Mouse (Mus musculus) lung, embryonic 14.5 days (tissue): Measurements from ENCODE around the gene Pdlim5. TPM values are rescaled to one million over a fixed set of nuclear protein-coding genes. Genes with fewer than 3 reads are reported as not detected.
A peak's percentile ranks its signal among the peaks of the same experiment; 100 is the strongest.

ENCODE experiments used
- ATAC-seq: fragments of 200-750 bp; cut with Nextera tagmentation; 2 replicates; pipeline ENCODE4 v1.8.0; 2017; ENCODE audit warnings: mild to moderate bottlenecking, moderate TSS enrichment, moderate library complexity; ENCODE audit not compliant: insufficient read depth
- DNase-seq: peaks from one replicate; pipeline ENCODE4 v3.0.0-alpha.2; 2015
- H3K27ac ChIP-seq: fragments of 300-500 bp; sonication (generic); 2 replicates; pipeline ENCODE4 v1.5.1; 2014; ENCODE audit warnings: low read depth, mild to moderate bottlenecking, moderate library complexity
- H3K27me3 ChIP-seq: fragments of 300-500 bp; sonication (generic); 2 replicates; pipeline ENCODE4 v1.6.1; 2014; ENCODE audit warnings: low read length, control low read depth; ENCODE audit not compliant: insufficient read depth
- H3K36me3 ChIP-seq: fragments of 300-500 bp; sonication (generic); 2 replicates; pipeline ENCODE4 v1.6.1; 2014; ENCODE audit warnings: control low read depth; ENCODE audit not compliant: insufficient read depth
- H3K4me1 ChIP-seq: fragments of 300-500 bp; sonication (generic); 2 replicates; pipeline ENCODE4 v1.6.1; 2014; ENCODE audit warnings: antibody characterized with exemption, control low read depth; ENCODE audit not compliant: insufficient read depth
- H3K4me2 ChIP-seq: fragments of 300-500 bp; sonication (generic); 2 replicates; pipeline ENCODE4 v1.6.1; 2014; ENCODE audit warnings: mild to moderate bottlenecking
- H3K4me3 ChIP-seq: fragments of 300-500 bp; sonication (generic); 2 replicates; pipeline ENCODE4 v1.5.1; 2014; ENCODE audit warnings: low read depth, low read length
- H3K9ac ChIP-seq: fragments of 300-500 bp; sonication (generic); 2 replicates; pipeline ENCODE4 v1.6.1; 2014
- H3K9me3 ChIP-seq: fragments of 300-500 bp; sonication (generic); 2 replicates; pipeline ENCODE4 v1.6.1; 2016; ENCODE audit warnings: low read depth, low read length, control low read depth
- CTCF ChIP-seq: IDR thresholded peaks from 2 replicates; pipeline ENCODE4 v1.5.1; 2016; ENCODE audit warnings: antibody characterized with exemption, low read depth
- WGBS: fragments of 180-500 bp; shearing (Covaris S2); extraction: QIAGEN DNeasy Blood & Tissue Kit; methylation state at CpG from one replicate; pipeline ENCODE4 v1.1.7; 2014; 5-methylcytosine and 5-hydroxymethylcytosine counted together
- polyA plus RNA-seq: library from polyadenylated mRNA; unstranded; fragments of >200 nt; fragmentation: Nextera tagmentation; extraction: Ambion mirVana; gene quantifications from 2 replicates; pipeline ENCODE4 v1.2.1, GENCODE M21; 2014

Pdlim5 gene
- polyA plus RNA-seq, 1 experiment from 2014 or later, result 19.0 TPM

DNA sequence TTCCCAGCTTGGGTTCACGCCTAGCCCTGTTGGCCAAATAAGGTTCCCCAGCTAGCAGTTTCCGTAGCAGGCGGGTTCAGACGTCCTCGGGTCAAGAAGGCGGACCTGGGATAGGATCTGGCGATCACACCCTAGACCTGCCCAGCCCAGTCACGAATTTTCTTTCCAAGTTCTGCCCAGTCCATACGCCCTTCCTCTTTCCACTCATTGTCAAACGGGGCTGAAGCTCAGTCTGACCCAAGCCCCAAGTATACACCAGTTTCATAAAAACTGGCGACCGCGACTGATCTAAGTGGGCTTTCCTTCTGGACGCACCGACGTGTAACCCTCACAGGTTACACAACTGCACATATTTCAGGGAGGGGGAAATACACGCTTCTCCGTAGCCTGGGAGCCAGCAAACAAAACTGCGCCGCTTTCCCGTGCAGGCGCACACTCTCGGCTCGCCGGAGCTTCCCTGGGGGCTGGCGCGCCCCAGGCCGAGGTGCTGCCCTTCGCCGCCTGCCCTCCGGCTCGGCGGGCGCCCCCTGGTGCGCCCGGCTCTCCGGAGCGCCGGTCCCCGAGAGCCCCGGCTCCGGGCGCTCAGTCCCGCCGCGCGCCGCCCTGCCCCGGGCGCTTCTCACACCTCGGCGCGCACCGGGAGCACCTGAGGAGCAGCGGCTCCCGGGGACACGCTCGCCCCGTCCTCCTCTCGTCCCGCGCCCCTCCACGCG, 544 bp downstream of the Pdlim5 start:
- peak overlapping the region; percentile 82 for H3K4me2 ChIP-seq
- H3K9ac ChIP-seq, result peak overlapping the region; percentile 66
- no peak for TF ChIP-seq CTCF
- H3K4me1 ChIP-seq, result peaks cover 7% of the 10 kb centered on the region; the same call in 1 of the 2 replicates
- ATAC-seq (peak; percentile 28), DNase-seq (peak; percentile 56)
- WGBS, result under 1% methylated on average over 55 of the region's 64 CpGs
- H3K27ac ChIP-seq, result peak overlapping the region; percentile 88
- peak overlapping the region; percentile 77 for H3K4me3 ChIP-seq
- no peaks in the 10 kb centered on the region for H3K27me3 ChIP-seq
- no peaks in the 10 kb centered on the region for H3K36me3 ChIP-seq
- no peaks in the 10 kb centered on the region for H3K9me3 ChIP-seq

DNA sequence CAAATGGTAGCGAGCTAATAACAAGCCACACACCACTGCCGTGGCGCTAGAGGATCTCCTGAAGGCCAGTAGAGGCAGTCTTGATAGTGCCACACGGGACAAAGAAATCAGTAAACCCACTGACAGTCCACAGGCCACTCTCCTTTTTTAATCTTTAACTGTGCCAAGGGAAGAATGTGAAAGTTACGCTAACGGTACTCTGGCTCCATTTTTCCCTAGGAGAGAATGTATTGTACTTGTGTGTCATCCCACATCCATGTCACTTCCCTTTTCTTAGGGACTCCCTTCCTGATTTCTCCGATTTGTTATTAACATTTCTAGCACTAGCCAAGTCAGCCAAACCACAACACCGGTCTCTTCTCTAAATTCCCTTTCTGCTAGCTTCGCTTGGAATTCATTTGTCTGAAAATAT, 1.5 kb downstream of the Pdlim5 start:
- Histone ChIP-seq H3K4me1 (peaks cover 7% of the 10 kb centered on the region; the same call in 1 of the 2 replicates), H3K36me3 (no peaks in the 10 kb centered on the region), H3K9me3 (no peaks in the 10 kb centered on the region), H3K4me2 (peak overlapping the region; percentile 82), H3K4me3 (peak overlapping the region; percentile 77), H3K27ac (peak overlapping the region; percentile 26; the same call in 1 of the 2 replicates), H3K9ac (peak overlapping the region; percentile 66; the same call in 1 of the 2 replicates), H3K27me3 (no peaks in the 10 kb centered on the region)
- DNase-seq (peak; percentile 23), ATAC-seq (no peak)
- TF ChIP-seq CTCF, result no peak
- 14% methylated on average over 9 of the region's 9 CpGs for WGBS

DNA sequence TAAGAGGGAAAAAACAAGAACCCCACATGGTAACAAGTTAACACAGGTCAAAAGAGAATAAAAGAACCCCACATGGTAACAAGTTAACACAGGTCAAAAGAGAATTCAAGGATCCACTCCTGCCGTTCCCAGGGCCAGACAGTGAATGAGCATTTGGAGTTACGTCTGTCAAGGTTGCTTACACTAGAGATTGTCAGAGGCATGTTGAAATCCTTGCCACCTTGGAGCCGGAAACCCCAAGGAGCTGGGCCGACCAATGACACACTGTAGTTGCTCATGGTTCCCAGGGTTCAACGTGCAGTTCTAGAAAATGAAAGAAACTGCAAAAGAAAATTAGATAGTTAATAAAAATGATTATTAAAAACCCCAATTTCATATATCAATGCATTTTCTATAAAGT, 4.0 kb downstream of the Pdlim5 start:
- WGBS, result 66% methylated on average over 5 of the region's 5 CpGs
- H3K4me1 ChIP-seq, result peaks cover 7% of the 10 kb centered on the region; the same call in 1 of the 2 replicates
- H3K27ac ChIP-seq, result no peak overlapping the region
- H3K4me3 ChIP-seq, result no peak overlapping the region
- DNase-seq (no peak), ATAC-seq (no peak)
- H3K4me2 ChIP-seq, result no peak overlapping the region
- H3K36me3 ChIP-seq, result no peaks in the 10 kb centered on the region
- H3K9me3 ChIP-seq, result no peaks in the 10 kb centered on the region
- no peaks in the 10 kb centered on the region for H3K27me3 ChIP-seq
- TF ChIP-seq CTCF, result no peak
- H3K9ac ChIP-seq, result no peak overlapping the region

DNA sequence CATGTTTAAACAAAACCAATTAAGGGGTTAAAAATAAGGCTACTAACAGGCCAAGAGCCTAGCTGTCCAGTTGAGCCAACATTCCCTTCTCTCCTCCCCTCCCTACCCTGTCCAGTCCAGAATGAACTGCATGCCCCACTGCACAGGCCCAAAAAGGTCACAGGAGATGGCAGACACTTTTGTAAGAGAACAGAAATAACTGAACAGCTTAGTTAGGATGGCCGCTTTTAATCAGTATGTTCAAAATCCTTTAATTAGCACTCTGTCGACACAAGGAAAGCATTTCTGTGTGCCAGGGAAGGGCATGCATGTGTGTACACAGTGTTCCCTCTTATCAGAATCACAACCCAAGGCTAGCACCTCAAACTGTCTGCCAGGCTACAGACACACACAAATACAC, 5.2 kb downstream of the Pdlim5 start:
- Histone ChIP-seq H3K4me1 (peaks cover 7% of the 10 kb centered on the region; the same call in 1 of the 2 replicates), H3K9ac (no peak overlapping the region), H3K4me3 (no peak overlapping the region), H3K27ac (no peak overlapping the region), H3K9me3 (no peaks in the 10 kb centered on the region), H3K4me2 (no peak overlapping the region), H3K36me3 (no peaks in the 10 kb centered on the region), H3K27me3 (no peaks in the 10 kb centered on the region)
- TF ChIP-seq CTCF, result no peak
- ATAC-seq (no peak), DNase-seq (no peak)
- WGBS, result 79% methylated on average over 2 of the region's 2 CpGs

DNA sequence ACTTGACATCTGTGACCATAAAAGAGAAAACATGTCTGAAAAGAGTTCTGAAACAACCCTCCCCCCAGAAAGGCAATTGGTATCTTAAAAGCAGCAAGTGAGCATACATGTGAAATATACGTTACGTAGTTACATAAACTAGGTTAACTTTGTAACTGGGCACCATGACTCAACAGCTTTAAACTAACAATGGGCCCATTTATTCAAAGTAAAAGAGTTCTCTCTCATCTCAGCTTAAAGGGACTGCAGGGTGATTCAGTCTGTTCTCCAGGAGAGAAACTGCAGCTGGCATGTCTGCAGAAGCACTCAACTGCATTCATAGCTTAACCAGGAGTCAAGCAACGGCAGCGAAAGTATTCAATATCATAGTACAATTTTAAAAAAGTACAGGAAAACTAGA, 7.3 kb downstream of the Pdlim5 start:
- Histone ChIP-seq H3K36me3 (no peaks in the 10 kb centered on the region), H3K4me2 (no peak overlapping the region), H3K9me3 (no peaks in the 10 kb centered on the region), H3K4me3 (no peak overlapping the region), H3K27me3 (no peaks in the 10 kb centered on the region), H3K9ac (no peak overlapping the region), H3K4me1 (no peaks in the 10 kb centered on the region), H3K27ac (no peak overlapping the region)
- DNase-seq (peak; percentile 3), ATAC-seq (no peak)
- no peak for TF ChIP-seq CTCF
- WGBS, result 64% methylated on average over 4 of the region's 4 CpGs

DNA sequence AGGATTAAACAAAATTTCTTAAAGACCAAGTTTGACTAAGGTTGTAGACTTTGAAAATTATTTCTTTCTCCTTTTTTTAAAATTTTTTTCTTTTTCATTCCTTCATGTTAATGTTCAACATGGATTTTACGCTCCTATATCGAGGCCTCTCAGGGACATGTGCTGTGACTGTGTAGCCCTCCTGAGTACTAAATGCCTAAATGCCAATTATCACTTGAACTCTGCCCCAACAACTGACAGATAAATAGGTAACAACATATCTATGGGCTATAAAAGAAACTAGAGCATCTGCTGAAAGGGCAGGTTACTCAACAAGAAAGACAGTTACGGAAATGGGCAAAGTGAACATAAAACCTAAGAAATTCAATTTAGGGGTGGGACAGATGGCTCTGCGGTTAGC, 9.0 kb downstream of the Pdlim5 start:
- Histone ChIP-seq H3K9me3 (no peaks in the 10 kb centered on the region), H3K27me3 (no peaks in the 10 kb centered on the region), H3K4me3 (no peak overlapping the region), H3K4me2 (no peak overlapping the region), H3K9ac (no peak overlapping the region), H3K4me1 (no peaks in the 10 kb centered on the region), H3K27ac (no peak overlapping the region), H3K36me3 (no peaks in the 10 kb centered on the region)
- no peak for TF ChIP-seq CTCF
- ATAC-seq (no peak), DNase-seq (no peak)
- WGBS, result 91% methylated on average over 4 of the region's 4 CpGs

DNA sequence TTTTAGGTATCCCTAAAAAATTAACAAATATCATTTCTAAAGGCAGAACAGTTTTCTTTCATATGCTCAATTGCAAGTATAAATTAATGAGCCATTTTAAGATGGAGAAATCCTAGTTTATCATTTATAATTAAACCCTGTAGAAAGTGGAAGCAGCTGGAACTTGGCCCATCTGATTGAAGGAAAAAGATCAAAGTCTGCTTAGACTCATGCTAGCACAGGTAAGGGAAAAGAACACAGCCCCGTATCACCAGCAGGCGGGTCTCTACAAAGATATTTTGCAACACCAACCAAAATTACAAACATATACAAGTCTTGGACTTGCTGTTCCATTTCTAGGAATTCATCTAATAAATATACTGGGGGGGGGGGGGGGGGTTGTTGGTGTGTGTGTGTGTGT, 9.8 kb downstream of the Pdlim5 start:
- Histone ChIP-seq H3K36me3 (no peaks in the 10 kb centered on the region), H3K4me2 (no peak overlapping the region), H3K27ac (no peak overlapping the region), H3K9ac (no peak overlapping the region), H3K27me3 (no peaks in the 10 kb centered on the region), H3K9me3 (no peaks in the 10 kb centered on the region), H3K4me3 (no peak overlapping the region), H3K4me1 (no peaks in the 10 kb centered on the region)
- DNase-seq, result no peak
- 81% methylated on average over 2 of the region's 2 CpGs for WGBS
- ATAC-seq, result no peak
- no peak for TF ChIP-seq CTCF
